ENCODE assay signal across 12 mouse cellular contexts in genomic region chr5:30247666-30248065, GRCm38 (mm10). TPM values are rescaled to one million over a fixed set of nuclear protein-coding genes. Genes with fewer than 3 reads are reported as not detected.
DNase-seq lines count a peak whose midpoint lies in the region; ATAC-seq and TF ChIP-seq lines count a peak whose summit lies in the region.
"Had no signal": no experiment of that assay in that cellular context is flagged by ENCODE, and none has a peak within 500 bp of the region (broad histone marks: within the 10 kb centered on the region; RNA-seq: fewer than 3 reads in every experiment).

No protein-coding gene starts in this region.

- no peaks in the 10 kb centered on the region for H3K36me3 ChIP-seq in hindbrain, embryonic 11.5 days (ENCODE audit: control insufficient read depth, insufficient read depth, low read length)
- peaks cover 26% of the 10 kb centered on the region; the same call in 1 of the 2 replicates for H3K36me3 ChIP-seq in hindbrain, embryonic 14.5 days (replicated peaks; ENCODE audit: control insufficient read depth, insufficient read depth)
- peaks cover 6% of the 10 kb centered on the region; the same call in 1 of the 2 replicates for H3K36me3 ChIP-seq in liver, embryonic 14.5 days (replicated peaks; ENCODE audit: control insufficient read depth, insufficient read depth, low read depth)

- TF ChIP-seq CTCF in liver, embryonic 14.5 days (IDR thresholded peaks at IDR 0.05; ENCODE audit: low read depth), result peak; percentile 52

- no peak overlapping the region for H3K4me3 ChIP-seq in hindbrain, embryonic 11.5 days (ENCODE audit: low read depth, low read length)
- H3K4me3 ChIP-seq in hindbrain, embryonic 14.5 days (replicated peaks; ENCODE audit: low read length), result no peak overlapping the region
- no peak overlapping the region for H3K4me3 ChIP-seq in liver, embryonic 14.5 days (ENCODE audit: insufficient read depth in 1 of 2, low read depth in 2 of 2, low read length in 2 of 2)
- H3K4me3 ChIP-seq: heart, embryonic 13.5 days; limb, embryonic 12.5 days; midbrain, embryonic 12.5 days had no signal

- H3K4me1 ChIP-seq in hindbrain, embryonic 11.5 days (replicated peaks; ENCODE audit: control insufficient read depth, insufficient read depth, low read length), result no peaks in the 10 kb centered on the region
- H3K4me1 ChIP-seq in hindbrain, embryonic 14.5 days (replicated peaks; ENCODE audit: control insufficient read depth, insufficient read depth, low read length), result 0 out of 2 replicates have a peak, but pooled peaks cover 8% of the 10 kb centered on the region
- peaks cover 2 to 12% of the 10 kb centered on the region in 2 experiments; a peak in 3 of 4 replicates for H3K4me1 ChIP-seq in liver, embryonic 14.5 days (replicated peaks; ENCODE audit: control insufficient read depth in 2 of 2, insufficient read depth in 2 of 2, low read length in 1 of 2)

- 93% methylated on average over 1 of the region's 1 CpGs for WGBS in hindbrain, embryonic 11.5 days
- 97% methylated on average over 1 of the region's 1 CpGs for WGBS in hindbrain, embryonic 14.5 days
- WGBS in liver, embryonic 14.5 days (ENCODE audit: insufficient replicate concordance), result 74% methylated on average over 1 of the region's 1 CpGs

- no peak overlapping the region for H3K4me2 ChIP-seq in hindbrain, embryonic 11.5 days (replicated peaks; ENCODE audit: low read depth, low read length)
- H3K4me2 ChIP-seq in hindbrain, embryonic 14.5 days (replicated peaks), result no peak overlapping the region
- no peak overlapping the region for H3K4me2 ChIP-seq in liver, embryonic 14.5 days (ENCODE audit: low read depth)
- H3K4me2 ChIP-seq: heart, embryonic 13.5 days; limb, embryonic 12.5 days; midbrain, embryonic 12.5 days had no signal

- H3K9me3 ChIP-seq in hindbrain, embryonic 11.5 days (ENCODE audit: control insufficient read depth, low read length), result no peaks in the 10 kb centered on the region
- no peaks in the 10 kb centered on the region for H3K9me3 ChIP-seq in hindbrain, embryonic 14.5 days (ENCODE audit: control insufficient read depth, low read length)
- no peaks in the 10 kb centered on the region for H3K9me3 ChIP-seq in liver, embryonic 14.5 days (ENCODE audit: control insufficient read depth, low read length)
- H3K9me3 ChIP-seq: heart, embryonic 13.5 days; limb, embryonic 12.5 days; midbrain, embryonic 12.5 days had no signal

- TF ChIP-seq EP300 in liver, embryonic 14.5 days (IDR thresholded peaks at IDR 0.05; ENCODE audit: low read depth), result no peak

- H3K27ac ChIP-seq in hindbrain, embryonic 11.5 days (ENCODE audit: low read depth, low read length), result no peak overlapping the region
- no peak overlapping the region for H3K27ac ChIP-seq in hindbrain, embryonic 14.5 days
- H3K27ac ChIP-seq in liver, embryonic 14.5 days, result no peak overlapping the region
- H3K27ac ChIP-seq: heart, embryonic 13.5 days; limb, embryonic 12.5 days; midbrain, embryonic 12.5 days had no signal

- no peak overlapping the region for H3K9ac ChIP-seq in hindbrain, embryonic 11.5 days (ENCODE audit: low read depth, low read length)
- no peak overlapping the region for H3K9ac ChIP-seq in hindbrain, embryonic 14.5 days
- no peak overlapping the region for H3K9ac ChIP-seq in liver, embryonic 14.5 days (replicated peaks)
- H3K9ac ChIP-seq: heart, embryonic 13.5 days; limb, embryonic 12.5 days; midbrain, embryonic 12.5 days had no signal

- peak; percentile 18 for DNase-seq in hindbrain, embryonic 11.5 days (ENCODE audit: low spot score)
- DNase-seq in hindbrain, embryonic 14.5 days (ENCODE audit: low spot score), result no peak
- peak; percentile 40 for DNase-seq in testis, postnatal 10 days (ENCODE audit: low spot score)
- no peak for DNase-seq in testis, postnatal 14 days (ENCODE audit: low spot score)
- DNase-seq in liver, embryonic 14.5 days (ENCODE audit: low read depth in 3 of 3, low spot score in 3 of 3), result no peak
- DNase-seq in thymus, postnatal 4 days, result peak; percentile 66
- no peak for DNase-seq in right cerebral cortex, adult 2 months (ENCODE audit: low spot score in 2 of 2)
- DNase-seq in adrenal gland, adult 2 months, result no peak
- DNase-seq: cerebellum, adult 18-20 months had no signal

- no peak for ATAC-seq in hindbrain, embryonic 11.5 days (ENCODE audit: low FRiP score)
- ATAC-seq in hindbrain, embryonic 14.5 days (ENCODE audit: low FRiP score), result no peak
- no peak for ATAC-seq in liver, embryonic 14.5 days (ENCODE audit: insufficient read depth)

- no peaks in the 10 kb centered on the region for H3K27me3 ChIP-seq in hindbrain, embryonic 11.5 days (ENCODE audit: control insufficient read depth, insufficient read depth, low read length)
- H3K27me3 ChIP-seq in hindbrain, embryonic 14.5 days (ENCODE audit: control insufficient read depth, insufficient read depth, low read length), result no peaks in the 10 kb centered on the region
- no peaks in the 10 kb centered on the region for H3K27me3 ChIP-seq in liver, embryonic 14.5 days (ENCODE audit: control insufficient read depth, insufficient read depth, low read length)
- H3K27me3 ChIP-seq: heart, embryonic 13.5 days; limb, embryonic 12.5 days; midbrain, embryonic 12.5 days had no signal

RNA-seq across cellular contexts. Expression of gene Selenoi, which starts 15.3 kb away (rescaled TPM):
- 24.0 and 25.4 TPM in 2 replicates for polyA plus RNA-seq in hindbrain, embryonic 11.5 days (2014; fragmentation: Nextera tagmentation; extraction: Ambion mirVana)
- polyA plus RNA-seq in hindbrain, embryonic 14.5 days (2014; fragmentation: Nextera tagmentation; extraction: Ambion mirVana), result 38.0 and 39.7 TPM in 2 replicates
- polyA plus RNA-seq in liver, embryonic 14.5 days (2012; rRNA removed), result 13.3 and 13.5 TPM in 2 replicates
- polyA plus RNA-seq in liver, embryonic 14.5 days (2014; fragmentation: Nextera tagmentation; extraction: Ambion mirVana), result 12.5 and 14.8 TPM in 2 replicates
- 10 to 100 TPM; 21.8 to 25.6 TPM for total RNA-seq in adrenal gland, adult 2 months (2021)
- 27.0 and 53.8 TPM in 2 replicates for polyA plus RNA-seq in adrenal gland, adult 2 months (2012; rRNA removed)

RNA-seq across cellular contexts. Expression of gene Drc1, which starts 33.5 kb away (rescaled TPM):
- polyA plus RNA-seq in hindbrain, embryonic 11.5 days (2014; fragmentation: Nextera tagmentation; extraction: Ambion mirVana), result 1.4 and 2.9 TPM in 2 replicates
- polyA plus RNA-seq in hindbrain, embryonic 14.5 days (2014; fragmentation: Nextera tagmentation; extraction: Ambion mirVana), result 5.5 and 6.0 TPM in 2 replicates
- polyA plus RNA-seq in liver, embryonic 14.5 days (2012; rRNA removed), result 0.67 and 0.73 TPM in 2 replicates
- 0.98 and 1.4 TPM in 2 replicates for polyA plus RNA-seq in liver, embryonic 14.5 days (2014; fragmentation: Nextera tagmentation; extraction: Ambion mirVana)
- total RNA-seq in adrenal gland, adult 2 months (2021), result under 1 TPM; 0.49 to 0.59 TPM
- polyA plus RNA-seq in adrenal gland, adult 2 months (2012; rRNA removed), result 0.11 TPM in 1 of 2 replicates, not detected in the other

RNA-seq across cellular contexts. Expression of gene Adgrf3, which starts 42.1 kb away (rescaled TPM):
- polyA plus RNA-seq in hindbrain, embryonic 11.5 days (2014; fragmentation: Nextera tagmentation; extraction: Ambion mirVana), result not detected in 2 replicates
- polyA plus RNA-seq in hindbrain, embryonic 14.5 days (2014; fragmentation: Nextera tagmentation; extraction: Ambion mirVana), result not detected in 2 replicates
- polyA plus RNA-seq in liver, embryonic 14.5 days (2012; rRNA removed), result 0.01 and 0.02 TPM in 2 replicates
- not detected in 2 replicates for polyA plus RNA-seq in liver, embryonic 14.5 days (2014; fragmentation: Nextera tagmentation; extraction: Ambion mirVana)
- total RNA-seq in adrenal gland, adult 2 months (2021), result not detected
- polyA plus RNA-seq in adrenal gland, adult 2 months (2012; rRNA removed), result not detected in 2 replicates
- polyA plus RNA-seq: limb, embryonic 12.5 days; midbrain, embryonic 12.5 days had no signal

Comparison
In these comparisons a context has a peak if more than half of its experiments do, and no peak if none do; other contexts are left out.
1. DNase-seq: peak in hindbrain, embryonic 11.5 days (single experiment), testis, postnatal 10 days (single experiment) and thymus, postnatal 4 days (single experiment); none in hindbrain, embryonic 14.5 days (single experiment), testis, postnatal 14 days (single experiment), liver, embryonic 14.5 days (0 of 3), right cerebral cortex, adult 2 months (0 of 2) and adrenal gland, adult 2 months (single experiment).